Mouse (Mus musculus): ENCODE measurements around the gene Klf3. TPM values are rescaled to one million over a fixed set of nuclear protein-coding genes. Genes with fewer than 3 reads are reported as not detected.
"Not testable (repeated sequence)": the region's sequence is repeated elsewhere in the genome, so short reads cannot be mapped to it uniquely, and the experiment has no call there.

Klf3 gene
- polyA plus RNA-seq, 1 experiment from 2014 or later = 79.3 TPM

DNA sequence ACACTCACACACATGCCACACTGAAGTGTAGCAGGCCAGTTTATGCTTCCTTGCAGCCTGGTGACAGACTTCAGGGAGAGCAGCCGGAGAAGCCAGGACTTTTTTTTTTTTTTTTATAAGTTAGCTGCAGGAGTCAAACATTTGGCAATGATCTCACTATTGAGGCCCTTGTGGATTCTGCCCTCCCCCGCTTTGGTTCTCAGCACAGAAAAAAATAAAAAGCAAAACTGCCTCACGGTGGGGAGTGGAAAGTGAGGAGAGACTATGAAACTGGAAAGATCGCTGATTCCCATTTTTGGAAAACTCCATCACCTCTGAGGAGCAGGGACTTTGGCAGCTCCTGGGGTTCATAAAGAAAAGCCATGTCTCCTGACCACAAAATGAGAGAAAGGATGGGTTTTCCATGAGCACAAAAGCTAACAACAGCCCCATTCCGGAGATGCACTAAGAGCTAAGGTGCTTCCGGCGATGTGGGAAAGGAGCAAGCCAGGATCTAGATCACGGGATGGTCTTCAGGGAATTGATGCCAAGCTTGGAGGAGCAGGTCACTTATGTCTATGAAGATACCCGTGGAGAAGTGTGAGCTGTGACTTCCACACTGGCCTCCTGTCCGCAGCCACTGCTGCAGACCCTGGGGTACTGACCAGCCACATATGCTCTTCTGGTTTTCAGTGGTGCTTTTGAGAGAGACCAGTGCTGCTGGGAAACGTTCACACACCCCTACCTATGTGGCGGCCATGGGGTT, 73.1 kb downstream of the Klf3 start:
- no peak overlapping the region for H3K27ac ChIP-seq (ENCODE audit: low read depth, low read length)
- no peak overlapping the region for H3K9ac ChIP-seq (ENCODE audit: low read depth, low read length)
- TF ChIP-seq CTCF (IDR thresholded peaks at IDR 0.05; ENCODE audit: low read depth) = no peak
- H3K4me2 ChIP-seq (replicated peaks; ENCODE audit: low read depth) = no peak overlapping the region
- no peaks in the 10 kb centered on the region for H3K36me3 ChIP-seq (ENCODE audit: control insufficient read depth, insufficient read depth)
- no peaks in the 10 kb centered on the region for H3K27me3 ChIP-seq (replicated peaks; ENCODE audit: control insufficient read depth, insufficient read depth, low read length)
- no peaks in the 10 kb centered on the region for H3K9me3 ChIP-seq (ENCODE audit: control insufficient read depth)
- no peak overlapping the region for H3K4me3 ChIP-seq (ENCODE audit: low read depth, low read length)
- ATAC-seq = no peak
- no peaks in the 10 kb centered on the region for H3K4me1 ChIP-seq (replicated peaks; ENCODE audit: control insufficient read depth, insufficient read depth, low read length)
- WGBS = 74% methylated on average over 12 of the region's 12 CpGs

DNA sequence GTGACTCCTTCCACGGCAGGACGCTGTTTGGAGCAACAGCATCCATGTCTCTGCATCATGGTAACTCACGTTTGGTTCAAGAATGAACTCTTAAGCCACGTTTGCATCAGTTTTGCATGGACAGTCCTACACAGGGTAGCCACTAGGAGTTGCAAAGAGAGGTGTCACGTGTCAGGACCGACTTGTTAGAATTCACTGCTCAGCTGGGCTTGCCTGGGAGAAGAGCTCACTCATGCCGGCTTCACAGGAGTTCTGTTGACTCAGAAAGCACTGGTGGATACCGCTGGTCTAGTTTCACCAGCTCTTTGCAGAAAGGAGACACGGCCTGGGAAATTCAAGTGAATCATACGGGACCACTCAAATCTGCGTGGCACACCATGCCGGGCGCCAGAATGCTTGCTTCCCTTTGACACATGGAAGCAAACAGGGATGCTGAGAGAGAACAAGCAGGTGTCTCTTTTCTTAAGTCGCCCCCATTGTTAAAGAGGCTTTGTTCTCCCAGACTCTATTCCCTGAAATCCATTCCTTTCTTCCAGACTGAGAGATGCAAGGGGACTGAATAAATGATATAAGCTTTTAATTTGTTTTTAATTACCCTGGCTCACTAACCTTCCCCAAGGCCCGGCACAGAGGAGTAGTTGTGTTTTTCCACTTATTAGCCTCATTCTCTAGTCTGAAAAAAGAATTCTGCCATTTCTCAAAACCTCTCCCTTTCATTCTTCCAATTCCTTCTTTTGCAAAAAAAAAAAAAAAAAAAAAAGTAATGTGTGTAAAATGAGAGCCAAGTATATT, 74.2 kb downstream of the Klf3 start:
- Histone ChIP-seq H3K4me2 (replicated peaks; ENCODE audit: low read depth) (no peak overlapping the region), H3K4me3 (ENCODE audit: low read depth, low read length) (no peak overlapping the region), H3K9ac (ENCODE audit: low read depth, low read length) (no peak overlapping the region), H3K9me3 (ENCODE audit: control insufficient read depth) (no peaks in the 10 kb centered on the region), H3K4me1 (replicated peaks; ENCODE audit: control insufficient read depth, insufficient read depth, low read length) (no peaks in the 10 kb centered on the region), H3K27me3 (replicated peaks; ENCODE audit: control insufficient read depth, insufficient read depth, low read length) (no peaks in the 10 kb centered on the region), H3K27ac (ENCODE audit: low read depth, low read length) (no peak overlapping the region), H3K36me3 (ENCODE audit: control insufficient read depth, insufficient read depth) (no peaks in the 10 kb centered on the region)
- 56% methylated on average over 15 of the region's 15 CpGs for WGBS
- no peak for TF ChIP-seq CTCF (IDR thresholded peaks at IDR 0.05; ENCODE audit: low read depth)
- ATAC-seq = no peak

- no peak overlapping the region for H3K4me3 ChIP-seq (ENCODE audit: low read depth, low read length)
- no peak for ATAC-seq
- no peaks in the 10 kb centered on the region for H3K36me3 ChIP-seq (ENCODE audit: control insufficient read depth, insufficient read depth)
- no peak overlapping the region for H3K9ac ChIP-seq (ENCODE audit: low read depth, low read length)
- no peaks in the 10 kb centered on the region for H3K27me3 ChIP-seq (replicated peaks; ENCODE audit: control insufficient read depth, insufficient read depth, low read length)
- TF ChIP-seq CTCF (IDR thresholded peaks at IDR 0.05; ENCODE audit: low read depth) = no peak
- WGBS = 37% methylated on average over 4 of the region's 4 CpGs
- no peaks in the 10 kb centered on the region for H3K4me1 ChIP-seq (replicated peaks; ENCODE audit: control insufficient read depth, insufficient read depth, low read length)
- no peak overlapping the region for H3K27ac ChIP-seq (ENCODE audit: low read depth, low read length)
- H3K9me3 ChIP-seq (ENCODE audit: control insufficient read depth) = no peaks in the 10 kb centered on the region
- no peak overlapping the region for H3K4me2 ChIP-seq (replicated peaks; ENCODE audit: low read depth)
Observed at GRCm38 (mm10) chr5:64878027-64878425, 74.8 kb downstream of the Klf3 start.

DNA sequence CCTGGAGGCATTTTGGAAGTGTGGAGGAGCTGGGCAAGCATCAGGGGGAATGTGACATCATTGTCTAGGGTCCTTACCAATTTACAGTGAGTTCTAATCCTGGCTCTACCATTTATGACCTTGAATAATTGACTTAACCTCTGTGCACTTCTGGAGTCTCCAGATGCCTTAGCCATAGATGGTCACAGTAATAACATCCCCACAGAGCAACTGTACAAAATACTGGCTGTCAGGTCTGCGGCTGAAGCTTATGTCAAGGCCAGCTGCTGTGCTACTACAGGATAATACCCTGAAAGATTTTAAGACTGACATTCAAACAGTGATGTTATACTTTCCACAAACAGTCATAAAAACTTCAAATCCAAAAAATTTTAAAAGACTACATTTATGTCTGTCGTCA, 75.3 kb downstream of the Klf3 start:
- H3K9me3 ChIP-seq (ENCODE audit: control insufficient read depth) = no peaks in the 10 kb centered on the region
- 67% methylated on average over 2 of the region's 2 CpGs for WGBS
- H3K27me3 ChIP-seq (replicated peaks; ENCODE audit: control insufficient read depth, insufficient read depth, low read length) = no peaks in the 10 kb centered on the region
- H3K9ac ChIP-seq (ENCODE audit: low read depth, low read length) = no peak overlapping the region
- H3K4me2 ChIP-seq (replicated peaks; ENCODE audit: low read depth) = no peak overlapping the region
- no peaks in the 10 kb centered on the region for H3K36me3 ChIP-seq (ENCODE audit: control insufficient read depth, insufficient read depth)
- no peaks in the 10 kb centered on the region for H3K4me1 ChIP-seq (replicated peaks; ENCODE audit: control insufficient read depth, insufficient read depth, low read length)
- H3K4me3 ChIP-seq (ENCODE audit: low read depth, low read length) = no peak overlapping the region
- ATAC-seq = no peak
- no peak overlapping the region for H3K27ac ChIP-seq (ENCODE audit: low read depth, low read length)
- no peak for TF ChIP-seq CTCF (IDR thresholded peaks at IDR 0.05; ENCODE audit: low read depth)

GRCm38 (mm10) chr5:64879241-64879640, 76.1 kb downstream of the Klf3 start:
- ATAC-seq = no peak

DNA sequence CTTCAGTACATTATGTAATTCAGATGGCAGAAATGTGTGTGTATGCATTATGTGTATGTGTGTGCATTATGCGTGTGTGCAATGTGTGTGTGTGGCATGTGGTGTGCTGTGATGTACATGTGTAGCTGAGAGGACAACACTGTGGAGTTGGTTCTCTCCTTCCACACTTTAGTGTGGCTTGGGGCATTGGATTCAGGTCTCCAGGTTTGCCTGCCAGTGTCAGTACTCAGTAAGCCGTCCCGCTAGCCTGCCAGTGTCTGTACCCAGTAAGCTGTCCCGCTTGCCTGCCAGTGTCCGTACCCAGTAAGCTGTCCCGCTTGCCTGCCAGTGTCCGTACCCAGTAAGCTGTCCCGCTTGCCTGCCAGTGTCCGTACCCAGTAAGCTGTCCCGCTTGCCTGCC, 78.4 kb downstream of the Klf3 start:
- H3K9me3 ChIP-seq (ENCODE audit: control insufficient read depth); H3K36me3 ChIP-seq (ENCODE audit: control insufficient read depth, insufficient read depth); H3K4me3 ChIP-seq (ENCODE audit: low read depth, low read length); H3K27me3 ChIP-seq (replicated peaks; ENCODE audit: control insufficient read depth, insufficient read depth, low read length); H3K4me1 ChIP-seq (replicated peaks; ENCODE audit: control insufficient read depth, insufficient read depth, low read length); ATAC-seq; H3K4me2 ChIP-seq (replicated peaks; ENCODE audit: low read depth); H3K9ac ChIP-seq (ENCODE audit: low read depth, low read length); H3K27ac ChIP-seq (ENCODE audit: low read depth, low read length): not testable (repeated sequence)
- 98% methylated on average over 6 of the region's 10 CpGs for WGBS

More at GRCm38 (mm10) chr5:64879241-64879640, 76.1 kb downstream of the Klf3 start:
- no peaks in the 10 kb centered on the region for H3K27me3 ChIP-seq (replicated peaks; ENCODE audit: control insufficient read depth, insufficient read depth, low read length)
- H3K36me3 ChIP-seq (ENCODE audit: control insufficient read depth, insufficient read depth) = no peaks in the 10 kb centered on the region
- no peak overlapping the region for H3K4me3 ChIP-seq (ENCODE audit: low read depth, low read length)
- no peaks in the 10 kb centered on the region for H3K9me3 ChIP-seq (ENCODE audit: control insufficient read depth)
- H3K4me1 ChIP-seq (replicated peaks; ENCODE audit: control insufficient read depth, insufficient read depth, low read length) = no peaks in the 10 kb centered on the region
- 51% methylated on average over 3 of the region's 3 CpGs for WGBS
- H3K9ac ChIP-seq (ENCODE audit: low read depth, low read length) = no peak overlapping the region
- H3K27ac ChIP-seq (ENCODE audit: low read depth, low read length) = no peak overlapping the region
- H3K4me2 ChIP-seq (replicated peaks; ENCODE audit: low read depth) = no peak overlapping the region
- no peak for TF ChIP-seq CTCF (IDR thresholded peaks at IDR 0.05; ENCODE audit: low read depth)

- H3K36me3 ChIP-seq (ENCODE audit: control insufficient read depth, insufficient read depth); H3K4me3 ChIP-seq (ENCODE audit: low read depth, low read length); H3K27me3 ChIP-seq (replicated peaks; ENCODE audit: control insufficient read depth, insufficient read depth, low read length); H3K4me2 ChIP-seq (replicated peaks; ENCODE audit: low read depth); H3K4me1 ChIP-seq (replicated peaks; ENCODE audit: control insufficient read depth, insufficient read depth, low read length); H3K9me3 ChIP-seq (ENCODE audit: control insufficient read depth); H3K27ac ChIP-seq (ENCODE audit: low read depth, low read length); H3K9ac ChIP-seq (ENCODE audit: low read depth, low read length); ATAC-seq: not testable (repeated sequence)
- WGBS = 81% methylated on average over 7 of the region's 11 CpGs
Observed at GRCm38 (mm10) chr5:64881976-64882375, 78.8 kb downstream of the Klf3 start.
